Mouse (Mus musculus) urinary bladder, postnatal 4 days (tissue): ENCODE results near the gene Grid2.
A peak's percentile ranks its signal among the peaks of the same experiment; 100 is the strongest.

Experiments used
- DNase-seq, 2 experiments: peaks; one replicate each; pipeline ENCODE4 v3.0.0; 2021 to 2022; ENCODE audit warnings: low spot score in 2 of 2

Grid2 gene

GRCm38 (mm10) chr6:64047950-64048349 is 792.3 kb downstream of the Grid2 start:
- no peak for DNase-seq

DNA sequence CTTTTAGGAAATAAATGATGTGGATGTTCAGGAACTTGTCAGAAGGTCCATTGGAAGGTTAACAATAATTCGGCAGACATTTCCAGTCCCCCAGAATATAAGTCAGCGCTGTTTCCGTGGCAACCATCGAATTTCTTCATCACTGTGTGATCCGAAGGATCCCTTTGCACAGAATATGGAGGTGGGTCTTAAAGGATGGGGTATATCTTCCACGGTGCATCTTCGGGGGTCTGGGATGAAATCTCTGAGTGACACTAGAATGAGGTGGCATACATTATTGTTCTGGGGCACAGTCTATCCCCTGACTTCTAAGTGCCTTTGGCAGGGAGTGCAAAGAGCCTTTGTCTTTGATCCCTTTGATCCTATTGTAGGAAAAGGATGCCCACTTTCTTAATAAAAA is 808.2 kb downstream of the Grid2 start:
- no peak for DNase-seq

DNA sequence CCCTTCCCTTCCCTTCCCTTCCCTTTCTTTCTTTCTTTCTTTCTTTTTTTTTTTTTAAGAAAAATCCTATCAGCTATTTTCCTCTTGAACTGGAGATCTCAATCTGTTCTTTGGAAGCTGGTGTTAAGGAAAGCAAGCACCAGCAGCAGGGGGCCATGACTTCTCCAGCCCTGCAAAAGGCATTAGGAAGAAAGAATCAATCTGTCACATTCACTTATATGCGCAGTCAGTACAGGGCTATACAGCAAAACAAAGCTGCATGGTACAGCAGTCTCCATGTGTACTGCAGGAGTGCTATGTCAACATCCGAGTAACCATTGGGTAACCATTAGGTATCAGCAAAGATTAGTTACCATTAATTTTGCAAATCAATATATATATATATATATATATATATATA is 809.0 kb downstream of the Grid2 start:
- no peak for DNase-seq

DNA sequence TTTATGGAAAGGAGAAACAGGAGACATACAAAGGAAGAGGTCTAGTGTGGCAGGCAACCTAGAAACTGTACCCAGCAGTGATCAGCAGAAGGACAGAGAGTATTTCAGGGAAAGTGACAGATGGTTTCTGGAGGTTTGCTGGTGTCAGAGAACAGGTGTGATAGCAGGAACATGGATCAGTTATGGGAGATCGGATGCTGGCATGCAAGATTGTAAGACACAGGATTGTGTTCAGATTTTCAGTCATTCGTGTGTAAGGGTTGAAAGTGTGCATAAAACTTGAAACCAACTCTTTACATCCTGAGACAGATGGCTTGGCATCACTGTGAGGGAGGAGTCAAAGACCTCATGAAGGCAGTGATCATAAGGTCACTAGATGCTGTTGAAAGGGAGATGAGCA is 817.7 kb downstream of the Grid2 start:
- DNase-seq = no peak

DNA sequence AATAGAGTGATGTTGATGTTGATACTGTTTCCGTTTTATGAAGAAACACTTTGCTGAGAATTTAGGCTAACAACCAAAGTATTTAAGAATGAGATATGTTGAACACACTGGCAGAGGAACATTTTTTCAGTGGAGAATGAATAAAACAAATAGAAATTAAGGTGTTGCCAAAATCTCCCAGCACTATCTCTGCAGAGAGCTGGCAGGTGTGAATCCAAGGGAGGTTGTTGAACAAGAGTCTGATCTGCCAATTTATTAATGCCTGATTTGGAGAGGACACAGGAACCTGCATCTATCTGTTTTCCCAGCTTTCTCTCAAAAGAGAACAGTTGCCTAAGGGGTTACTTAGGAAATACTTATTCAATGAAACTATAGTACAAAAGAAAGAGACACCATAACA is 822.2 kb downstream of the Grid2 start:
- DNase-seq = no peak

DNA sequence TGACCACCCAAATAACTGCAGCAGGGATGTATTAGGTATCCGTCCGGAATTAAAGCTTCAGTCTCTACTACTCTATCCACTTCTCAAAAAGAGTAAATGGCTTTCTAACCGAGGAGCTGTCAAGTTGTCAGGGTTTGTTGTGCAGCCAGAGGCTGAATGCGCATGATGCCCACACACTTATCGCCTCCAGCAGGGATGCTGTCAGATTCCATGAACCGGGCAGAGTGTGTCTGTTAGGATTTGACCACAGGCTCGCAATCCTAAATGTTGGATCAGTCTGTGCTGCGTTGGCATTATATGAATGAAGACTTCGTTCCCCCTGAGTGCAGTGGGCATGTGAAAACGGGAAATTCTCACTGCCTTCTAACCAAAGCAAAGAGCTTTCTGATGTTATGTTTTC is 843.0 kb downstream of the Grid2 start:
- no peak for DNase-seq

- DNase-seq = no peak
Observed at GRCm38 (mm10) chr6:64114594-64114993, 858.9 kb downstream of the Grid2 start.

- no peak for DNase-seq
Observed at GRCm38 (mm10) chr6:64136275-64136674, 880.6 kb downstream of the Grid2 start.

DNA sequence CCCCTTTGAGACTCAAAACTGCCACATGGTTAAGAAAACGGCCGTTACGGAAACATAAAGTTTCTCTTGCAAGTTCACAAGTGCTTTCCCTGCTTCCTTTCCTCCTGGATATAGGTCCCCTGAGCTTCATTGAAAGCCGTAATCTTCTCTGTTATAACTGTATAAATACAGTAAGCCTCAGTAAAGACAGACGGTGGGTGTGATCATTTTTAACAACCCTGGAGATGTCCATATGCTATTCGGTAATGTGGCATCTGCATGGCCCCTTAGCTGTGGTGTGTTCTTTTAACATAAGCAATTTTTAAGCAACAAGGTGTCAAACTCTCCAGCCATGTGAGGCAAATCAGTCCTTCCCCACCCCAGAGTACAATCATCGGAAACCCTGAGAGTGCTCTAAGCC is 892.9 kb downstream of the Grid2 start:
- DNase-seq = no peak

GRCm38 (mm10) chr6:64174995-64175612 is 919.4 kb downstream of the Grid2 start:
- DNase-seq = no peak

DNA sequence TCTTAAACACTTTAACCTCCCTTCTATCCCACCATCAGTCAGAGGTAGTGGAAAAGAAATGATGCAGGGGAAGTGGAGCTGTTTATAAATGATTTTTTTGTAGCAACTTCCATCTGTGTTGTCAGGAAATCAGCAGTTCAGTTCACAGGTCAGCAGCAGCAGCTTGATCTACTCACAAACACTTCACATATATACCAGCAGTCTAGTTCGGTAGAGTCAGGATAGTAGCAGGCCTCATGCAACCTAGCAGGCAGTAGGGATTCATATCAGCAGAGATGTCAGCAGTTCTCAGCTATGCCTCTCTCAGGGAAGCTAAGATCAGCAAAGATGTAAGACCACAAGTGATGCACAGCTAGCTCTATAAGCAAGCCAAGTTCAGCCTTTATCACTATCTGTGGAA is 938.0 kb downstream of the Grid2 start:
- no peak for DNase-seq

DNA sequence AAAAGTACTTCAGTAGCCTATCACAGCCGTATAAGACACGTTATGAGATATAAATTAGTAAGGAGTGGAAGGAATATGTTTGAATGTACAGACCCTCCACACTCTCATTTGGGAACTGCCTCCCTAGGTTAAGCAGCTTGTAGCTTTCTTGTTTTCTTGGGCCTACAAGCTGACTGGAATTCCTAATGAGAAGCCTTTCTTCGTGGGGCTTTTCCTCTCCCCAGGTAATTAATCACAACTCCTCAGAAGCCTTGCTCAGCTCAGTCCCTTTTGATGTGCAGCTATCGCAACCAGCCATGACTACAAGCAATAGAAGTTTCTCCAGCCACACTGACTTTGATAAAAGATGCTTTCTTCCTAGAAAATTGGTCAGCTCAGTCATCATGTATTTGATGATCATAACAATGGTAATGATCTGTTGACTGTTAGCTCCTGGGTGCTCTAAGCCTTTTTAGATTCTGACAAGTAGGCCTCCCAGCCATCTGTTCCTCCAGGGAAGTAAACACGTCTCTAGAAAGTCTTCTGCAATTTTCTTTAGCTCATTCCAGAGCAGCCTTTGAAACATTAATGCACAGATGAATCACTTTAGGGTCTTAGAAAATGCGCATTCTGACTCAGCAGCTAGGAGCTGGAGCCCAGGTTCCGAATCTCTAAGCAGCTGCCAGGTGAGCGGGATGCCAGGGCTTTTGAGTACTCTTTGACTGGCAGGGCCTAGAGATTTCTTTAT is 946.9 kb downstream of the Grid2 start:
- no peak for DNase-seq

DNA sequence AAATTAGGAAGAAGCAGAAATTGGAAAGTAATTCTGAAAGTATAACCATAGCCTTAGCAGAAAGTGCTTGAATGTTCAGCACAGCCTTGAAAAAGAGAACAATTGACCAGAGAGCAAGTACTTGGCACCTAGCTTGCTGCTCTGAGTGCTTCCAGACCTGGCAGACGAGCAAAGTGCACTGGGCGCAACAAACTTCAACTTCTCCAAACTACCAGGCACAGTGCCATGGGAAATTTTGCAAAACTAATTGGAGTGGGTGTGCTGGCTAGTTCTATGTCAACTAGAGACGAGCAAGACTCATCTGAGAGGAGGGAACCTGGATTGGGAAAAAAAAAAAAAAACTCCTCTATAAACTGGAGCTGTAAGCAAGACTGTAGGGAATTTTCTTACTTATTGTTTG is 980.7 kb downstream of the Grid2 start:
- DNase-seq = peak in 1 of 2 experiments; percentile 16

GRCm38 (mm10) chr6:64240526-64240925 is 984.9 kb downstream of the Grid2 start:
- no peak for DNase-seq

GRCm38 (mm10) chr6:64245951-64246350 is 990.3 kb downstream of the Grid2 start:
- no peak for DNase-seq

DNA sequence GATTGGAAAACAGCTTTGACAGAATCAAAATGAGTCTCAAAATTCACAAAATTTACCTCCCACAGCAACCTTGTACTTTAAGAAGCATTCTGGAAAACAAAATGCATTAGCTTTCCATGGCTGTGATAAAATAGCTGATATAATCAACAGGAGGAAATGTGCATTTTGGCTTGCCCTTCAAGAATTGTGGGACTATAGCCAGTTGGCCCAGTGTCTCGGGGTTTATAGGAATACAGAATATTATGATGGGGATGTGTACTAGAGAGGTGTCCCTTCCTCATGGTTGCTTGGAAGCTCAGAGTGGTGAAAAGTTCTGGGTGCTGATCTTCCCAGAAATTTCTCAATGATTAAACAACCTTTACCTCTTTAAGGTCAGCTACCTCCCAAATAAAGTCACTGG is 995.4 kb downstream of the Grid2 start:
- DNase-seq = no peak

GRCm38 (mm10) chr6:64263517-64263916 is 1007.8 kb downstream of the Grid2 start:
- no peak for DNase-seq

DNA sequence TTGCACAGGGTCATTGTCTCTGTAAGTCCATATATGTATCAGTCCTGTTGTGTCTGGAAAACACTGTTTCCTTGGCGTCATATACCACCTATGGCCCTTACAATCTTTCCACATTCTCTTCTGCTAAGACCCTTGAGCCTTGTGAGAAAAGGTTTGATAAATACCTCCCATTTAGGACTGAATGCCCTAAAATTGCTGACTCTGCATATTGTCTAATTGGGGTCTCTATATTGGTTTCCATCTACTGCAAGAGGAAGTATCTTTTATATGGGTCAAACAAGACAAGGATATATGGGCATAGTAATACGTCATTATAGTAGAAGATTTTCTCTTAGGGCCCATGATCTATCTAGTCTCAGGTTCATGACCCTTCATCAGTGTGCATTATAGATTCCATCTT is 1008.5 kb downstream of the Grid2 start:
- no peak for DNase-seq

- DNase-seq = no peak
Observed at GRCm38 (mm10) chr6:64274319-64275114, 1018.8 kb downstream of the Grid2 start.

GRCm38 (mm10) chr6:64279927-64280326 is 1024.3 kb downstream of the Grid2 start:
- no peak for DNase-seq

DNA sequence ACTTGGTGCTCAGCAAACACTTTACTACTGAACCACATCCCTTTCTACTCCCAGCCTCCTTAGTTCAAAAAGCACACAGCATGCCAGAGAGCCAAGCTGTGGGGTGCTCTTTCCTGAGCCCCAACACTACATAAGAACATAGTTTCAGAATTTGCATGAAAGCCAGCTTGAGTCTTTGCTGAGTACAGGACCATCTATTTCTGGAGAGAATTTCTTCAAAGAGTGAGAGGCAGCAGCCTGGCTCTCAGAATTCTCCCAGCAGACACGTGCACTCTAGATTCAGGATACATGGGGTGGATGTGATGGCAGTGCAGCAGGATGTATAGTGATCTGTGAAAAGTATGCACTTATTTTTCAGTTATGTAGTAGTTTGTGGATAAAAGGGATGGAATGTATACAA is 1038.1 kb downstream of the Grid2 start:
- no peak for DNase-seq

- no peak for DNase-seq
Observed at GRCm38 (mm10) chr6:64297633-64298032, 1042.0 kb downstream of the Grid2 start.
